Mouse (Mus musculus) forelimb bud, embryonic 11.5 days (tissue): Measurements from ENCODE around the gene Ccr8.
"Not testable (repeated sequence)": the region's sequence is repeated elsewhere in the genome, so short reads cannot be mapped to it uniquely, and the experiment has no call there.

Experiments
- DNase-seq: peaks from one replicate; pipeline ENCODE4 v3.0.0-alpha.2; 2012; ENCODE audit warnings: low read depth, low spot score

Gene Ccr8

GRCm38 (mm10) chr9:120089125-120089524, 2.8 kb upstream of the Ccr8 start:
- DNase-seq = no peak

GRCm38 (mm10) chr9:120091086-120091485, 828 bp upstream of the Ccr8 start:
- no peak for DNase-seq

- DNase-seq = no peak
Measured at GRCm38 (mm10) chr9:120093701-120094100, 1.8 kb downstream of the Ccr8 start.

- DNase-seq = no peak
Measured at GRCm38 (mm10) chr9:120095886-120096285, 4.0 kb downstream of the Ccr8 start.

- peak; percentile 61 for DNase-seq
Measured at GRCm38 (mm10) chr9:120098682-120099081, 6.8 kb downstream of the Ccr8 start.

GRCm38 (mm10) chr9:120099304-120099703, 7.4 kb downstream of the Ccr8 start:
- no peak for DNase-seq

- no peak for DNase-seq
Measured at GRCm38 (mm10) chr9:120101165-120101564, 9.3 kb downstream of the Ccr8 start.

- not testable (repeated sequence) for DNase-seq
Measured at GRCm38 (mm10) chr9:120108953-120109352, 17.0 kb downstream of the Ccr8 start.

- peak; percentile 96 for DNase-seq
Measured at GRCm38 (mm10) chr9:120110211-120111018, 18.5 kb downstream of the Ccr8 start, which contains the start of gene Slc25a38. Slc25a38 (plus strand) TSS chr9:120110374.

- no peak for DNase-seq
Measured at GRCm38 (mm10) chr9:120111156-120111945, 19.4 kb downstream of the Ccr8 start.

- DNase-seq = no peak
Measured at GRCm38 (mm10) chr9:120112472-120112871, 20.6 kb downstream of the Ccr8 start.

- no peak for DNase-seq
Measured at GRCm38 (mm10) chr9:120113456-120113855, 21.5 kb downstream of the Ccr8 start.

- no peak for DNase-seq
Measured at GRCm38 (mm10) chr9:120114051-120114788, 22.3 kb downstream of the Ccr8 start.

GRCm38 (mm10) chr9:120114789-120115151, 22.9 kb downstream of the Ccr8 start:
- no peak for DNase-seq

- no peak for DNase-seq
Measured at GRCm38 (mm10) chr9:120115580-120115979, 23.7 kb downstream of the Ccr8 start.

GRCm38 (mm10) chr9:120116184-120116624, 24.3 kb downstream of the Ccr8 start:
- DNase-seq = no peak

- DNase-seq = no peak
Measured at GRCm38 (mm10) chr9:120118212-120118611, 26.3 kb downstream of the Ccr8 start.

- no peak for DNase-seq
Measured at GRCm38 (mm10) chr9:120120503-120120902, 28.6 kb downstream of the Ccr8 start.

GRCm38 (mm10) chr9:120126868-120127267, 35.0 kb downstream of the Ccr8 start:
- no peak for DNase-seq

- peak; percentile 99 for DNase-seq
Measured at GRCm38 (mm10) chr9:120127538-120128251, 35.8 kb downstream of the Ccr8 start, which contains the start of gene Rpsa. Rpsa (plus strand) TSS chr9:120127689.

GRCm38 (mm10) chr9:120129276-120129675, 37.4 kb downstream of the Ccr8 start:
- no peak for DNase-seq
